Mouse (Mus musculus) heart, postnatal 36 days (tissue): ENCODE measurements around the gene Wnt10b. TPM values are rescaled to one million over a fixed set of nuclear protein-coding genes. Genes with fewer than 3 reads are reported as not detected.

Experiments used
- DNase-seq, 2 experiments: peaks; one replicate each; pipeline ENCODE4 v3.0.0; 2021 to 2022
- intact Hi-C: fragments of 180-260 bp; cut with DNase I; formaldehyde crosslinking; loops from one replicate; pipeline ENCODE4 v1.15.1; 2025
- total RNA-seq, 2 experiments: library from RNA; stranded (reverse); gene quantifications; 2 replicates each; pipeline ENCODE4 v1.2.3; 2021

The Wnt10b gene
- total RNA-seq, 2 experiments from 2014 or later = 0.27 to 0.33 TPM

GRCm38 (mm10) chr15:98797835-98798492 is 20.0 kb upstream of the Wnt10b start:
- intact Hi-C loops = loop anchor here (2.0 kb wide), 1 partner anchor 133 kb away; no protein-coding TSS in a partner anchor

GRCm38 (mm10) chr15:98796803-98797595 is 19.0 kb upstream of the Wnt10b start:
- intact Hi-C loops = no loop called here
- DNase-seq = no peak

More at GRCm38 (mm10) chr15:98797835-98798492, 20.0 kb upstream of the Wnt10b start:
- DNase-seq = no peak

DNA sequence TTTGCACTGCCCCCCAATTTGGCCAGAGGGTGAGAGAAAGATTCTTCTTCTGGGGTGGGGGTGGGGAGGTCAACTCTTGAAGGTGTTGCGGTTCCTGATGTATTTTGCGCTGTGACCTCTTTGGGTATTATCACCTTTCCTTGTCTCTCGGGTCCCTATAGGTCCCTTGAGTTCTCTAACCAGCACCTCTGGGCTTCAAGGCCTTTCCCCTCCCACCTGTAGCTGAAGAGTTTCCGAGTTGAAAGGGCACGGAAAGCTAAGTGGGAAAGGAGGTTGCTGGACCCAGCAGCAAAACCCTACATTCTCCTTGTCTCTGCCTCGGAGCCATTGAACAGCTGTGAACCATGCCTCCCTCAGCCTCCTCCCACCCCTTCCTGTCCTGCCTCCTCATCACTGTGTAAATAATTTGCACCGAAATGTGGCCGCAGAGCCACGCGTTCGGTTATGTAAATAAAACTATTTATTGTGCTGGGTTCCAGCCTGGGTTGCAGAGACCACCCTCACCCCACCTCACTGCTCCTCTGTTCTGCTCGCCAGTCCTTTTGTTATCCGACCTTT is 15.3 kb upstream of the Wnt10b start:
- DNase-seq = no peak
- intact Hi-C loops = loop anchor here (5.0 kb wide), 1 partner anchor 81 kb away; no protein-coding TSS in a partner anchor

DNA sequence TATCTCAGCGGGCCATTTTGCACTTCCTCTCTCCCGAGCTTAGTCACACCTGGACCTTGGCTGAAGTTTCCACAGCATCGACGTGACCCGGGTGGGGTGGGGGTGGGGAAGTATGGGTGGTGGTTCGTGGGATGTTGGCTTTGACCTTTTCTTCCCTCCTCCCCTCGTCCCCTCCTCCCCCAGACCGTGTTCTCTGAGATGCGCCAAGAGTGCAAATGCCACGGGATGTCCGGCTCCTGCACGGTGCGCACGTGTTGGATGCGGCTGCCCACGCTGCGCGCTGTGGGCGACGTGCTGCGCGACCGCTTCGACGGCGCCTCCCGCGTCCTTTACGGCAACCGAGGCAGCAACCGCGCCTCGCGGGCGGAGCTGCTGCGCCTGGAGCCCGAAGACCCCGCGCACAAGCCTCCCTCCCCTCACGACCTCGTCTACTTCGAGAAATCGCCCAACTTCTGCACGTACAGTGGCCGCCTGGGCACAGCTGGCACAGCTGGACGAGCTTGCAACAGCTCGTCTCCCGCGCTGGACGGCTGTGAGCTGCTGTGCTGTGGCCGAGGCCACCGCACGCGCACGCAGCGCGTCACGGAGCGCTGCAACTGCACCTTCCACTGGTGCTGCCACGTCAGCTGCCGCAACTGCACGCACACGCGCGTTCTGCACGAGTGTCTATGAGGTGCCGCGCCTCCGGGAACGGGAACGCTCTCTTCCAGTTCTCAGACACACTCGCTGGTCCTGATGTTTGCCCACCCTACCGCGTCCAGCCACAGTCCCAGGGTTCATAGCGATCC is 14.5 kb upstream of the Wnt10b start:
- no peak for DNase-seq
- intact Hi-C loops = loop anchor here (5.0 kb wide), 1 partner anchor 80 kb away; no protein-coding TSS in a partner anchor

DNA sequence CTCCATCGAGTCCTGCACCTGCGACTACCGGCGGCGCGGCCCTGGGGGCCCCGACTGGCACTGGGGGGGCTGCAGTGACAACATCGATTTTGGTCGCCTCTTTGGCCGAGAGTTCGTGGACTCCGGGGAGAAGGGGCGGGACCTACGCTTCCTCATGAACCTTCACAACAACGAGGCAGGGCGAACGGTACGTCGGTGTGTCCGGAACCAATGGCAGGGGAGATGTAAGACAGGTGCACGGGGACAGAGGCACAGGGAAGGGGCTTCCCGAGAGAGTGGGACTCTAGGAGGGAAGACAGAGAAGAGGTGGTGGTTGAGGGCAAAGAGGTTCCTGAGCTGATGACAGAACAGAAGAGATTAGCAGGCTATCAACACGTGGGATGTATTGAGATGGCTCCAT is 13.8 kb upstream of the Wnt10b start:
- DNase-seq = no peak
- intact Hi-C loops = loop anchor here (5.0 kb wide), 1 partner anchor 79 kb away; no protein-coding TSS in a partner anchor

GRCm38 (mm10) chr15:98791221-98791620 is 13.3 kb upstream of the Wnt10b start:
- no peak for DNase-seq
- intact Hi-C loops = loop anchor here (5.0 kb wide), 1 partner anchor 79 kb away; no protein-coding TSS in a partner anchor

DNA sequence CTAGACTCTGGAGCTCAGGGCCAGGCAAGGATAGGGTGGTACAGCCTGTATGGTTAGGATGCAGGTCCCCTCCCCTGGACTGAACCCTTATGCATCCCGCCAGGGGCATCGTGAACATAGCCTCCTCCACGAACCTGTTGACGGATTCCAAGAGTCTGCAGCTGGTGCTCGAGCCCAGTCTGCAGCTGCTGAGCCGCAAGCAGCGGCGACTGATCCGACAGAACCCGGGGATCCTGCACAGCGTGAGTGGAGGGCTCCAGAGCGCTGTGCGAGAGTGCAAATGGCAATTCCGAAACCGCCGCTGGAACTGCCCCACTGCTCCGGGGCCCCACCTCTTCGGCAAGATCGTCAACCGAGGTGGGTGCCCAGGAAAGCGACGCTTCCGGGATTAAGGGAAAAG is 12.8 kb upstream of the Wnt10b start:
- intact Hi-C loops = loop anchor here (5.0 kb wide), 1 partner anchor 78 kb away; no protein-coding TSS in a partner anchor
- peak in 1 of 2 experiments; percentile 9 for DNase-seq

- intact Hi-C loops = loop anchor here (5.0 kb wide), 1 partner anchor 78 kb away; no protein-coding TSS in a partner anchor
- DNase-seq = peak; percentile 67 to 70
Observed at GRCm38 (mm10) chr15:98789661-98790535, 11.9 kb upstream of the Wnt10b start, which contains the start of gene Wnt1. TSS of gene Wnt1 (plus strand) at chr15:98789857.

DNA sequence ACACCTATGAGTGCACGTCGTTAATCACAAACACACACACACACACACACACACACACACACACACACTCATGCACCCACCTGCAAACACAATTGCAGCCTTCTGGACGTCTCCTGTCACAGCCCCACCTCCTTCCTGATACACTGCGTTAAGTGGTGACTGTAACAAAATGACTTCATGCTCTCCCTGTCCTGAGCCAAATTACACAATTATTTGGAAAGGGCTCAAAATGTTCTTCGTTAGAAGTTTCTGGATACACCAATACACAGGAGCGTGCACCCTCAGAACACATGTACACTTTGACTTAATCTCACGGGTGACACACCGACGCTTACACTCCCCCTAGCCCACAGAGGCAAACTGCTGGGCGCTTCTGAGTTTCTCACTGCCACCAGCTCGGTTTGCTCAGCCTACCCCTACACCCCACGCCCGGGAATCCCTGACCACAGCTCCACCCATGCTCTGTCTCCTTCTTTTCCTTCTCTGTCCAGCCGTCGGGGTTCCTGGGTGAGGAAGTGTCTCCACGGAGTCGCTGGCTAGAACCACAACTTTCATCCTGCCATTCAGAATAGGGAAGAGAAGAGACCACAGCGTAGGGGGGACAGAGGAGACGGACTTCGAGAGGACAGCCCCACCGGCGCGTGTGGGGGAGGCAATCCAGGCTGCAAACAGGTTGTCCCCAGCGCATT is 11.2 kb upstream of the Wnt10b start:
- intact Hi-C loops = no loop called here
- peak in 1 of 2 experiments; percentile 7 for DNase-seq

- no peak for DNase-seq
- intact Hi-C loops = no loop called here
Observed at GRCm38 (mm10) chr15:98787930-98788329, 10.0 kb upstream of the Wnt10b start.

DNA sequence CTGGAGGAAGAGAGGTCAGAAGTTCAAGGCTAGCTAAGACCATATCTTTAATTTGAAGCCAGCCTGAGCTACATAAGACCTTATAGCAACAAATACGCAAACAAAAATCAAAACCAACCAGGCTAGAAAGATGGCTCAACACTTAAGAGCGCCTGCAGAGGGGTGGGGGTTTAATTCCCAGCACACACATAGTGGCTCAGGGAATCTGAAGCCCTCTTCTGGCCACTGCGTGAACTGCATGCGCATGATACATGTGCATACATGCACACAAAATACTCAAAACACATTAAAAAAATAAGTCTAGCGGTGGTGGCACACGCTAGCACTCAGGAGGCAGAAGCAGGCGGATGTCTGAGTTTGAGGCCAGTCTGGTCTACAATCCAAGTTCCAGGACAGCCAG is 7.8 kb upstream of the Wnt10b start:
- DNase-seq = no peak
- intact Hi-C loops = no loop called here

GRCm38 (mm10) chr15:98781166-98781565 is 3.2 kb upstream of the Wnt10b start:
- intact Hi-C loops = no loop called here
- no peak for DNase-seq

DNA sequence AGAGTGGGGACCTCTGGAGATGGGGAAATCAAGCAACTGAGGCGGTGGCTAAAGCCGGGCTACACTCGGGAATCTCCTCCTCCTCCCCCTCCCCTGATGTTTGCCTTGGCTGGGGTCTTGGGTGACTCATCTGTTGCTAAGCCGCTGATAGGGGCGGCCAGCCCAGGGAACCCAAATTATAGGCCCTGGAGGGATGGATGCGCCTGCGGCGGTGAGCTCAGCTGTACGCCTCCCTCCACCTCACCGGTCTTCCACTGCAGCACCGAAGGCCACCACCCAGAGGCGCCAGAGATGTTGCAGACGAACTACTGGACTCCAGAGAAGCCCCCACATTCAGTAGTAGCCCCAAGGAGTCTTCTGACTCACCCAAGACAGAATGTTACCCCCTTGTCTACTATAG is 2.6 kb upstream of the Wnt10b start:
- peak; percentile 53 to 61 for DNase-seq
- intact Hi-C loops = no loop called here

- intact Hi-C loops = no loop called here
- peak in 1 of 2 experiments; percentile 36 for DNase-seq
Observed at GRCm38 (mm10) chr15:98780075-98780474, 2.1 kb upstream of the Wnt10b start.

DNA sequence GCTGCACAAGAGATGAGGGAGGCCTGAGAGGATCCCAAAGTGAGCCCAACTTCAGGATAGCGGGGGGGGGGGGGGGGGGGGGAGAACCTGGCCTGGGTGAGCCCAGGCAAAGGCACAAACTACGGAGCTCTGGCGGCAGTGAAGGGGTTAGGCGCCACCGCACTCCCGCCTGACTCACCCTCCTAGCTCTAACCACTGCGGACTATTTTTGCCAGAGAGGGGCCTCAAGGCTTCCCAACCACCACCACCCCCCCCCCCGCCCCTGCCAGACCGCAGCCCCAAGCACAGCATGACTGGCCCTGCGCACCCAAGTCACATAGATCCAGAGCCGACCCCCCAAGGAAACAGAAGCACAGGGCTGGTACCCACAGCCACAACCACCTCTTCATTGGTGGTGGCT is 856 bp upstream of the Wnt10b start:
- intact Hi-C loops = no loop called here
- no peak for DNase-seq

GRCm38 (mm10) chr15:98778191-98778770 is 331 bp upstream of the Wnt10b start:
- no peak for DNase-seq
- intact Hi-C loops = no loop called here

DNA sequence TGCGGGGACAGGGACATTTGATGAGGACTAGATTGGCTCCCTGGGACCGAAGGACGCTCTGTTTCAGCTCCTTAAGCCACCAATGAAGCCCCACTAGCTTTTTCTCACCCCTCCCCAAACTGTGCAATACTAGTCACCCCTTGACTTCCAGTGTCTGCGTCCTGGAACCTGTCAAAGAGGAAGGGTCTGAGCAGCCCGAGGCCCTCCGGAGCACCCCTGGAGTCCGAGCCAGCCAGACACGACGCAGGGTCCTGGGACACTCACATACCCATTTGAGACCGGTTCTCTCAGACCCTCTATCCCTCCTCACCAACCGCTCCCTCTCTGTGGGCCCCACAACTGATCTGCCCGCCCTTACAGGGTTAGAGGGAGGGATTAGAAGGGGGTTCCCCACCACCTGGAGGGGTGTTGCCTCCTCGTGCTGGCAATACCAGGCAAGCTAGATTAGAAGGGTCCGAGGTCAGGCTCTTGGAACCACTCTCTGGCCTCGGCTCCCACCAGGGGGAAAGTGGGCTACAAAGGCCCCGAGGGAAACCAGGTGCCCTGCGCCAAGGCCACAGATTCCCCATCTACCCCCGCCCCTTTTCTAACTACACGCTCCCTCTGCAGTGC is 839 bp downstream of the Wnt10b start:
- DNase-seq = no peak
- intact Hi-C loops = no loop called here
